In genomic region chr11:68146456-68146851, GRCm38 (mm10) we compare ENCODE assay signal across 11 mouse cellular contexts.
A peak's percentile ranks its signal among the peaks of the same experiment; 100 is the strongest.
DNase-seq lines count a peak whose midpoint lies in the region; ATAC-seq and TF ChIP-seq lines count a peak whose summit lies in the region.
"Had no signal": no experiment of that assay in that cellular context is flagged by ENCODE, and none has a peak within 500 bp of the region (broad histone marks: within the 10 kb centered on the region; RNA-seq: fewer than 3 reads in every experiment).

No protein-coding gene starts in this region.

- peak; percentile 61 for ATAC-seq in forebrain, embryonic 14.5 days
- ATAC-seq in limb, embryonic 13.5 days (ENCODE audit: low FRiP score, low read depth): no peak
- no peak for ATAC-seq in megakaryocyte progenitor cell, adult 5-6 weeks (replicated peaks; ENCODE audit: poor library complexity)

- H3K4me1 ChIP-seq in forebrain, embryonic 14.5 days (ENCODE audit: control insufficient read depth, insufficient read depth, low read length): peaks cover 51% of the 10 kb centered on the region
- H3K4me1 ChIP-seq in limb, embryonic 13.5 days: peaks cover 58% of the 10 kb centered on the region
- H3K4me1 ChIP-seq: liver, embryonic 13.5 days had no signal

- WGBS in forebrain, embryonic 14.5 days: 3% methylated on average over 4 of the region's 4 CpGs
- 33% methylated on average over 4 of the region's 4 CpGs for WGBS in limb, embryonic 13.5 days

- H3K4me3 ChIP-seq in layer of hippocampus, adult 2 months: no peak overlapping the region
- no peak overlapping the region for H3K4me3 ChIP-seq in forebrain, embryonic 14.5 days (ENCODE audit: low read depth, low read length)
- no peak overlapping the region for H3K4me3 ChIP-seq in limb, embryonic 13.5 days
- H3K4me3 ChIP-seq in left cerebral cortex, adult 2 months: no peak overlapping the region
- H3K4me3 ChIP-seq: embryonic facial prominence, embryonic 15.5 days; liver, embryonic 13.5 days had no signal

- H3K27ac ChIP-seq in layer of hippocampus, adult 2 months: peak overlapping the region; percentile 56; the same call in 1 of the 2 replicates
- H3K27ac ChIP-seq in forebrain, embryonic 14.5 days (ENCODE audit: low read depth, low read length): peak overlapping the region; percentile 79
- peak overlapping the region; percentile 23; the same call in 1 of the 2 replicates for H3K27ac ChIP-seq in limb, embryonic 13.5 days
- H3K27ac ChIP-seq in left cerebral cortex, adult 2 months: no peak overlapping the region
- H3K27ac ChIP-seq: embryonic facial prominence, embryonic 15.5 days; liver, embryonic 13.5 days had no signal

- no peaks in the 10 kb centered on the region for H3K9me3 ChIP-seq in forebrain, embryonic 14.5 days (replicated peaks; ENCODE audit: control insufficient read depth, low read length)
- no peaks in the 10 kb centered on the region for H3K9me3 ChIP-seq in limb, embryonic 13.5 days
- H3K9me3 ChIP-seq: embryonic facial prominence, embryonic 15.5 days; liver, embryonic 13.5 days had no signal

- TF ChIP-seq CTCF in layer of hippocampus, adult 2 months (conservative IDR thresholded peaks at IDR 0.05): peak; percentile 20
- no peak for TF ChIP-seq CTCF in left cerebral cortex, adult 2 months (IDR thresholded peaks at IDR 0.05)

- DNase-seq in layer of hippocampus, adult 2 months (ENCODE audit: low spot score in 2 of 2): no peak
- DNase-seq in layer of hippocampus, postnatal 25 days (ENCODE audit: extremely low spot score in 1 of 2, low spot score in 1 of 2): no peak
- peak; percentile 81 for DNase-seq in forebrain, embryonic 14.5 days (ENCODE audit: low spot score)
- DNase-seq in retina, postnatal 1 day: peak; percentile 72
- no peak for DNase-seq in c-Kit-positive CD71-positive TER-119-positive erythroid progenitor cells, embryonic 14.5 days (ENCODE audit: low spot score)
- no peak for DNase-seq in left cerebral cortex, adult 2 months (ENCODE audit: extremely low spot score in 1 of 2, low spot score in 2 of 2)
- DNase-seq: gastrocnemius, postnatal 36 days; liver, embryonic 13.5 days had no signal

- peaks cover 18% of the 10 kb centered on the region for H3K27me3 ChIP-seq in forebrain, embryonic 14.5 days (replicated peaks; ENCODE audit: control insufficient read depth, insufficient read depth, low read length)
- H3K27me3 ChIP-seq in limb, embryonic 13.5 days: peaks cover 4% of the 10 kb centered on the region
- H3K27me3 ChIP-seq: embryonic facial prominence, embryonic 15.5 days; liver, embryonic 13.5 days had no signal

- peak overlapping the region; percentile 40; the same call in 1 of the 2 replicates for H3K4me2 ChIP-seq in forebrain, embryonic 14.5 days (ENCODE audit: low read length)
- H3K4me2 ChIP-seq in limb, embryonic 13.5 days (replicated peaks): no peak overlapping the region; the same call in 1 of the 2 replicates
- H3K4me2 ChIP-seq: embryonic facial prominence, embryonic 15.5 days; liver, embryonic 13.5 days had no signal

- peak overlapping the region; percentile 22; the same call in 1 of the 2 replicates for H3K9ac ChIP-seq in forebrain, embryonic 14.5 days (ENCODE audit: low read length)
- H3K9ac ChIP-seq in limb, embryonic 13.5 days: no peak overlapping the region
- H3K9ac ChIP-seq: embryonic facial prominence, embryonic 15.5 days; liver, embryonic 13.5 days had no signal

- intact Hi-C loops in left cerebral cortex, adult 2 months (cut with DNase I): no loop called here

- no peaks in the 10 kb centered on the region for H3K36me3 ChIP-seq in forebrain, embryonic 14.5 days (ENCODE audit: control insufficient read depth, insufficient read depth, low read length)
- H3K36me3 ChIP-seq in limb, embryonic 13.5 days: no peaks in the 10 kb centered on the region
- H3K36me3 ChIP-seq: embryonic facial prominence, embryonic 15.5 days; liver, embryonic 13.5 days had no signal

Comparison
In these comparisons a context has a peak if more than half of its experiments do, and no peak if none do; other contexts are left out.
1. DNase-seq: peak in forebrain, embryonic 14.5 days (single experiment) and retina, postnatal 1 day (single experiment); none in layer of hippocampus, adult 2 months (0 of 2), layer of hippocampus, postnatal 25 days (0 of 2), c-Kit-positive CD71-positive TER-119-positive erythroid progenitor cells, embryonic 14.5 days (single experiment) and left cerebral cortex, adult 2 months (0 of 2).